Mouse (Mus musculus): ENCODE measurements around the gene Rbfox1. TPM values are rescaled to one million over a fixed set of nuclear protein-coding genes. Genes with fewer than 3 reads are reported as not detected.

The Rbfox1 gene
- total RNA-seq, 1 experiment from 2014 or later = not detected

GRCm38 (mm10) chr16:6963533-6963932 lies 1078.4 kb downstream of the Rbfox1 start:
- ATAC-seq (replicated peaks; ENCODE audit: low read depth, poor library complexity, severe bottlenecking) = no peak

GRCm38 (mm10) chr16:6964720-6965583 lies 1079.8 kb downstream of the Rbfox1 start:
- no peak for ATAC-seq (replicated peaks; ENCODE audit: low read depth, poor library complexity, severe bottlenecking)

- no peak for ATAC-seq (replicated peaks; ENCODE audit: low read depth, poor library complexity, severe bottlenecking)
Measured at GRCm38 (mm10) chr16:6969986-6970385, 1084.8 kb downstream of the Rbfox1 start.

- no peak for ATAC-seq (replicated peaks; ENCODE audit: low read depth, poor library complexity, severe bottlenecking)
Measured at GRCm38 (mm10) chr16:6976341-6976740, 1091.2 kb downstream of the Rbfox1 start.

- no peak for ATAC-seq (replicated peaks; ENCODE audit: low read depth, poor library complexity, severe bottlenecking)
Measured at GRCm38 (mm10) chr16:6983947-6984346, 1098.8 kb downstream of the Rbfox1 start.

- no peak for ATAC-seq (replicated peaks; ENCODE audit: low read depth, poor library complexity, severe bottlenecking)
Measured at GRCm38 (mm10) chr16:6986031-6986430, 1100.9 kb downstream of the Rbfox1 start.

GRCm38 (mm10) chr16:6986494-6986893 lies 1101.3 kb downstream of the Rbfox1 start:
- no peak for ATAC-seq (replicated peaks; ENCODE audit: low read depth, poor library complexity, severe bottlenecking)

- ATAC-seq (replicated peaks; ENCODE audit: low read depth, poor library complexity, severe bottlenecking) = no peak
Measured at GRCm38 (mm10) chr16:6992251-6992650, 1107.1 kb downstream of the Rbfox1 start.

GRCm38 (mm10) chr16:6993180-6993579 lies 1108.0 kb downstream of the Rbfox1 start:
- no peak for ATAC-seq (replicated peaks; ENCODE audit: low read depth, poor library complexity, severe bottlenecking)

GRCm38 (mm10) chr16:6997109-6997508 lies 1112.0 kb downstream of the Rbfox1 start:
- ATAC-seq (replicated peaks; ENCODE audit: low read depth, poor library complexity, severe bottlenecking) = no peak

- 0 out of 2 replicates have a peak, but pooled peaks have one; percentile 18 for ATAC-seq (replicated peaks; ENCODE audit: low read depth, poor library complexity, severe bottlenecking)
Measured at GRCm38 (mm10) chr16:6997834-6998233, 1112.7 kb downstream of the Rbfox1 start.

- ATAC-seq (replicated peaks; ENCODE audit: low read depth, poor library complexity, severe bottlenecking) = no peak
Measured at GRCm38 (mm10) chr16:7004565-7004964, 1119.4 kb downstream of the Rbfox1 start.

GRCm38 (mm10) chr16:7005478-7005877 lies 1120.3 kb downstream of the Rbfox1 start:
- 0 out of 2 replicates have a peak, but pooled peaks have one; percentile 56 for ATAC-seq (replicated peaks; ENCODE audit: low read depth, poor library complexity, severe bottlenecking)

- ATAC-seq (replicated peaks; ENCODE audit: low read depth, poor library complexity, severe bottlenecking) = no peak
Measured at GRCm38 (mm10) chr16:7017310-7017709, 1132.2 kb downstream of the Rbfox1 start.

GRCm38 (mm10) chr16:7034231-7034630 lies 1149.1 kb downstream of the Rbfox1 start:
- ATAC-seq (replicated peaks; ENCODE audit: low read depth, poor library complexity, severe bottlenecking) = peak; percentile 77

- no peak for ATAC-seq (replicated peaks; ENCODE audit: low read depth, poor library complexity, severe bottlenecking)
Measured at GRCm38 (mm10) chr16:7036566-7036965, 1151.4 kb downstream of the Rbfox1 start.

- ATAC-seq (replicated peaks; ENCODE audit: low read depth, poor library complexity, severe bottlenecking) = no peak
Measured at GRCm38 (mm10) chr16:7036988-7037387, 1151.8 kb downstream of the Rbfox1 start.

GRCm38 (mm10) chr16:7038639-7039260 lies 1153.6 kb downstream of the Rbfox1 start:
- ATAC-seq (replicated peaks; ENCODE audit: low read depth, poor library complexity, severe bottlenecking) = no peak

- ATAC-seq (replicated peaks; ENCODE audit: low read depth, poor library complexity, severe bottlenecking) = peak; percentile 81
Measured at GRCm38 (mm10) chr16:7039404-7040367, 1154.5 kb downstream of the Rbfox1 start.

GRCm38 (mm10) chr16:7040691-7041090 lies 1155.5 kb downstream of the Rbfox1 start:
- peak; percentile 55 for ATAC-seq (replicated peaks; ENCODE audit: low read depth, poor library complexity, severe bottlenecking)
